Mouse (Mus musculus) stomach, embryonic 16.5 days (tissue): Measurements from ENCODE around the gene Hand1. TPM values are rescaled to one million over a fixed set of nuclear protein-coding genes. Genes with fewer than 3 reads are reported as not detected.

Source experiments
- ATAC-seq: fragments of 200-750 bp; cut with Nextera tagmentation; 2 replicates; pipeline ENCODE4 v1.8.0; 2017; ENCODE audit warnings: moderate number of reproducible peaks, moderate TSS enrichment; ENCODE audit not compliant: insufficient read depth, low FRiP score
- H3K27ac ChIP-seq: fragments of 300-500 bp; sonication (generic); 2 replicates; pipeline ENCODE4 v1.5.1; 2014; ENCODE audit warnings: low read length
- H3K27me3 ChIP-seq: fragments of 300-500 bp; sonication (generic); 2 replicates; pipeline ENCODE4 v1.6.1; 2014; ENCODE audit warnings: low read length, control low read depth, mixed read lengths; ENCODE audit not compliant: control insufficient read depth, insufficient read depth
- H3K36me3 ChIP-seq: fragments of 300-500 bp; sonication (generic); 2 replicates; pipeline ENCODE4 v1.6.1; 2014; ENCODE audit warnings: low read length; ENCODE audit not compliant: control insufficient read depth, insufficient read depth
- H3K4me1 ChIP-seq: fragments of 300-500 bp; sonication (generic); 2 replicates; pipeline ENCODE4 v1.6.1; 2014; ENCODE audit warnings: low read length, control low read depth, mixed read lengths; ENCODE audit not compliant: control insufficient read depth, insufficient read depth
- H3K4me2 ChIP-seq: fragments of 300-500 bp; sonication (generic); 2 replicates; pipeline ENCODE4 v1.6.1; 2014; ENCODE audit warnings: low read depth, low read length, mixed read lengths
- H3K4me3 ChIP-seq: fragments of 300-500 bp; sonication (generic); replicated peaks from 2 replicates; pipeline ENCODE4 v1.5.1; 2014; ENCODE audit warnings: mild to moderate bottlenecking, low read length
- H3K9ac ChIP-seq: fragments of 300-500 bp; sonication (generic); 2 replicates; pipeline ENCODE4 v1.6.1; 2014; ENCODE audit warnings: low read length
- H3K9me3 ChIP-seq: fragments of 300-500 bp; sonication (generic); replicated peaks from 2 replicates; pipeline ENCODE4 v1.6.1; 2016; ENCODE audit warnings: low read length, control low read depth; ENCODE audit not compliant: control insufficient read depth
- WGBS: fragments of 180-500 bp; shearing (Covaris S2); extraction: QIAGEN DNeasy Blood & Tissue Kit; methylation state at CpG from one replicate; pipeline ENCODE4 v1.1.7; 2014; 5-methylcytosine and 5-hydroxymethylcytosine counted together
- polyA plus RNA-seq: library from polyadenylated mRNA; unstranded; fragments of >200 nt; fragmentation: Nextera tagmentation; extraction: Ambion mirVana; gene quantifications from 2 replicates; pipeline ENCODE4 v1.2.1, GENCODE M21; 2015

Gene Hand1
- polyA plus RNA-seq, 1 experiment from 2014 or later, result 1.4 TPM

- Histone ChIP-seq H3K9me3 (no peaks in the 10 kb centered on the region), H3K4me2 (no peak overlapping the region), H3K36me3 (no peaks in the 10 kb centered on the region), H3K27ac (no peak overlapping the region), H3K4me3 (no peak overlapping the region), H3K4me1 (peaks cover 14% of the 10 kb centered on the region; the same call in 1 of the 2 replicates), H3K27me3 (peaks cover 76% of the 10 kb centered on the region), H3K9ac (no peak overlapping the region)
- no peak for ATAC-seq
- WGBS, result 20% methylated on average over 9 of the region's 9 CpGs
These were observed 3.8 kb upstream of the Hand1 start for GRCm38 (mm10) chr11:57836401-57836800.

GRCm38 (mm10) chr11:57835931-57836330 is 3.3 kb upstream of the Hand1 start:
- H3K27ac ChIP-seq, result no peak overlapping the region
- WGBS, result 36% methylated on average over 3 of the region's 3 CpGs
- no peak overlapping the region for H3K9ac ChIP-seq
- H3K27me3 ChIP-seq, result peaks cover 77% of the 10 kb centered on the region
- ATAC-seq, result no peak
- peaks cover 14% of the 10 kb centered on the region; the same call in 1 of the 2 replicates for H3K4me1 ChIP-seq
- H3K4me3 ChIP-seq, result no peak overlapping the region
- no peaks in the 10 kb centered on the region for H3K9me3 ChIP-seq
- no peak overlapping the region for H3K4me2 ChIP-seq
- no peaks in the 10 kb centered on the region for H3K36me3 ChIP-seq

GRCm38 (mm10) chr11:57835331-57835730 is 2.7 kb upstream of the Hand1 start:
- Histone ChIP-seq H3K9me3 (no peaks in the 10 kb centered on the region), H3K4me2 (no peak overlapping the region), H3K9ac (no peak overlapping the region), H3K4me3 (no peak overlapping the region), H3K36me3 (no peaks in the 10 kb centered on the region), H3K27me3 (peaks cover 76% of the 10 kb centered on the region), H3K27ac (no peak overlapping the region), H3K4me1 (peaks cover 14% of the 10 kb centered on the region; the same call in 1 of the 2 replicates)
- 27% methylated on average over 2 of the region's 2 CpGs for WGBS
- no peak for ATAC-seq

- H3K36me3 ChIP-seq, result no peaks in the 10 kb centered on the region
- 24% methylated on average over 6 of the region's 6 CpGs for WGBS
- H3K4me1 ChIP-seq, result peaks cover 16% of the 10 kb centered on the region
- no peak overlapping the region; the same call in 1 of the 2 replicates for H3K4me3 ChIP-seq
- no peak overlapping the region for H3K9ac ChIP-seq
- H3K4me2 ChIP-seq, result no peak overlapping the region
- ATAC-seq, result no peak
- H3K9me3 ChIP-seq, result no peaks in the 10 kb centered on the region
- H3K27ac ChIP-seq, result no peak overlapping the region
- H3K27me3 ChIP-seq, result peaks cover 88% of the 10 kb centered on the region
These were observed 1.4 kb upstream of the Hand1 start for GRCm38 (mm10) chr11:57834031-57834430.

GRCm38 (mm10) chr11:57833296-57833977 is 819 bp upstream of the Hand1 start:
- no peak for ATAC-seq
- 14% methylated on average over 30 of the region's 30 CpGs for WGBS
- Histone ChIP-seq H3K4me1 (peaks cover 16% of the 10 kb centered on the region), H3K9ac (no peak overlapping the region), H3K27ac (no peak overlapping the region), H3K9me3 (no peaks in the 10 kb centered on the region), H3K27me3 (peaks cover 90% of the 10 kb centered on the region), H3K4me2 (no peak overlapping the region), H3K4me3 (no peak overlapping the region; the same call in 1 of the 2 replicates), H3K36me3 (no peaks in the 10 kb centered on the region)

- Histone ChIP-seq H3K36me3 (no peaks in the 10 kb centered on the region), H3K27me3 (peaks cover 94% of the 10 kb centered on the region), H3K4me1 (peaks cover 20% of the 10 kb centered on the region), H3K9ac (no peak overlapping the region), H3K9me3 (no peaks in the 10 kb centered on the region), H3K4me2 (no peak overlapping the region), H3K27ac (no peak overlapping the region), H3K4me3 (no peak overlapping the region)
- WGBS, result 27% methylated on average over 16 of the region's 16 CpGs
- no peak for ATAC-seq
These were observed 757 bp downstream of the Hand1 start for GRCm38 (mm10) chr11:57831861-57832260.

GRCm38 (mm10) chr11:57831281-57831781 is 1.3 kb downstream of the Hand1 start:
- no peaks in the 10 kb centered on the region for H3K9me3 ChIP-seq
- no peak overlapping the region for H3K4me2 ChIP-seq
- no peaks in the 10 kb centered on the region for H3K36me3 ChIP-seq
- peaks cover 18% of the 10 kb centered on the region for H3K4me1 ChIP-seq
- 17% methylated on average over 31 of the region's 31 CpGs for WGBS
- no peak overlapping the region for H3K4me3 ChIP-seq
- no peak overlapping the region for H3K27ac ChIP-seq
- H3K27me3 ChIP-seq, result peaks cover 94% of the 10 kb centered on the region
- ATAC-seq, result no peak
- no peak overlapping the region for H3K9ac ChIP-seq

- no peaks in the 10 kb centered on the region for H3K9me3 ChIP-seq
- peak overlapping the region; percentile 4; the same call in 1 of the 2 replicates for H3K4me3 ChIP-seq
- H3K9ac ChIP-seq, result no peak overlapping the region
- no peak for ATAC-seq
- peaks cover 18% of the 10 kb centered on the region for H3K4me1 ChIP-seq
- no peak overlapping the region for H3K4me2 ChIP-seq
- 60% methylated on average over 17 of the region's 17 CpGs for WGBS
- H3K27ac ChIP-seq, result no peak overlapping the region
- no peaks in the 10 kb centered on the region for H3K36me3 ChIP-seq
- H3K27me3 ChIP-seq, result peaks cover 82% of the 10 kb centered on the region
These were observed 2.5 kb downstream of the Hand1 start for GRCm38 (mm10) chr11:57829871-57830775.
